Mouse (Mus musculus): ENCODE data around the gene Slc39a5.

- TF ChIP-seq CTCF (IDR thresholded peaks at IDR 0.05; ENCODE audit: borderline replicate concordance, insufficient read depth, low read length) (no peak), POLR2A (IDR thresholded peaks at IDR 0.05; ENCODE audit: low read depth, low read length) (no peak)
Observed at GRCm38 (mm10) chr10:128377940-128378448, 23.0 kb downstream of the Slc39a5 start.

All from embryonic fibroblast, embryonic 13.5 days (primary cell).